Mouse (Mus musculus) forebrain, embryonic 14.5 days (tissue): ENCODE data around the gene Doc2a. TPM values are rescaled to one million over a fixed set of nuclear protein-coding genes. Genes with fewer than 3 reads are reported as not detected.
"Not testable (repeated sequence)": the region's sequence is repeated elsewhere in the genome, so short reads cannot be mapped to it uniquely, and the experiment has no call there.

Experiments used
- ATAC-seq: fragments of 200-750 bp; cut with Nextera tagmentation; 2 replicates; pipeline ENCODE4 v1.8.0; 2017; ENCODE audit warnings: mild to moderate bottlenecking, moderate library complexity
- DNase-seq: peaks from one replicate; pipeline ENCODE4 v3.0.0-alpha.2; 2015; ENCODE audit warnings: low spot score
- H3K27ac ChIP-seq: fragments of 300-500 bp; sonication (generic); 2 replicates; pipeline ENCODE4 v1.5.1; 2014; ENCODE audit warnings: low read depth, mild to moderate bottlenecking, control low read depth, low read length, moderate library complexity
- H3K27me3 ChIP-seq: fragments of 300-500 bp; sonication (generic); replicated peaks from 2 replicates; pipeline ENCODE4 v1.6.1; 2014; ENCODE audit warnings: low read length, control low read depth, mixed read lengths; ENCODE audit not compliant: control insufficient read depth, insufficient read depth
- H3K36me3 ChIP-seq: fragments of 300-500 bp; sonication (generic); 2 replicates; pipeline ENCODE4 v1.6.1; 2014; ENCODE audit warnings: low read length, control low read depth; ENCODE audit not compliant: control insufficient read depth, insufficient read depth
- H3K4me1 ChIP-seq: fragments of 300-500 bp; sonication (generic); 2 replicates; pipeline ENCODE4 v1.6.1; 2014; ENCODE audit warnings: antibody characterized with exemption, low read length, control low read depth; ENCODE audit not compliant: control insufficient read depth, insufficient read depth
- H3K4me2 ChIP-seq: fragments of 300-500 bp; sonication (generic); 2 replicates; pipeline ENCODE4 v1.6.1; 2014; ENCODE audit warnings: mild to moderate bottlenecking, control low read depth, low read length
- H3K4me3 ChIP-seq: fragments of 300-500 bp; sonication (generic); 2 replicates; pipeline ENCODE4 v1.5.1; 2014; ENCODE audit warnings: low read depth, low read length, control low read depth
- H3K9ac ChIP-seq: fragments of 300-500 bp; sonication (generic); 2 replicates; pipeline ENCODE4 v1.6.1; 2014; ENCODE audit warnings: mild to moderate bottlenecking, low read length, control low read depth, moderate library complexity
- H3K9me3 ChIP-seq: fragments of 300-500 bp; sonication (generic); replicated peaks from 2 replicates; pipeline ENCODE4 v1.6.1; 2016; ENCODE audit warnings: low read length, control low read depth, mixed read lengths; ENCODE audit not compliant: control insufficient read depth
- WGBS: fragments of 180-500 bp; shearing (Covaris S2); extraction: QIAGEN DNeasy Blood & Tissue Kit; methylation state at CpG from one replicate; pipeline ENCODE4 v1.1.7; 2014; 5-methylcytosine and 5-hydroxymethylcytosine counted together
- polyA plus RNA-seq: library from polyadenylated mRNA; unstranded; fragments of >200 nt; fragmentation: Nextera tagmentation; extraction: Ambion mirVana; gene quantifications from 2 replicates; pipeline ENCODE4 v1.2.1, GENCODE M21; 2014

Gene Doc2a
- polyA plus RNA-seq, 1 experiment from 2014 or later, result 4.9 TPM

GRCm38 (mm10) chr7:126897390-126898101 is 50.3 kb downstream of the Doc2a start:
- peak overlapping the region; percentile 72 for H3K27ac ChIP-seq
- peak overlapping the region; percentile 78 for H3K9ac ChIP-seq
- H3K4me3 ChIP-seq, result peak overlapping the region; percentile 55
- no peak for ATAC-seq
- no peaks in the 10 kb centered on the region for H3K9me3 ChIP-seq
- DNase-seq, result no peak
- H3K4me1 ChIP-seq, result peaks cover 11% of the 10 kb centered on the region; the same call in 1 of the 2 replicates
- peak overlapping the region; percentile 58 for H3K4me2 ChIP-seq
- H3K27me3 ChIP-seq, result no peaks in the 10 kb centered on the region
- no peaks in the 10 kb centered on the region for H3K36me3 ChIP-seq
- 25% methylated on average over 15 of the region's 16 CpGs for WGBS

GRCm38 (mm10) chr7:126898102-126898990 is 51.1 kb downstream of the Doc2a start:
- Histone ChIP-seq H3K4me3 (peak overlapping the region; percentile 55), H3K36me3 (no peaks in the 10 kb centered on the region), H3K9ac (peak overlapping the region; percentile 78), H3K27me3 (no peaks in the 10 kb centered on the region), H3K4me2 (peak overlapping the region; percentile 58), H3K4me1 (peaks cover 11% of the 10 kb centered on the region; the same call in 1 of the 2 replicates), H3K9me3 (no peaks in the 10 kb centered on the region), H3K27ac (peak overlapping the region; percentile 72)
- DNase-seq, result peak; percentile 94
- WGBS, result 14% methylated on average over 37 of the region's 37 CpGs
- peak; percentile 97 for ATAC-seq

- not testable (repeated sequence) for ATAC-seq
Observed at GRCm38 (mm10) chr7:126899781-126900180, 52.6 kb downstream of the Doc2a start.

More at GRCm38 (mm10) chr7:126899781-126900180, 52.6 kb downstream of the Doc2a start:
- not testable (repeated sequence) for H3K27ac ChIP-seq, H3K27me3 ChIP-seq, DNase-seq, H3K9ac ChIP-seq, H3K9me3 ChIP-seq, H3K4me2 ChIP-seq, H3K4me3 ChIP-seq, H3K36me3 ChIP-seq
- H3K4me1 ChIP-seq, result peaks cover 11% of the 10 kb centered on the region; the same call in 1 of the 2 replicates
- 96% methylated on average over 7 of the region's 9 CpGs for WGBS

Other genes starting within 250 kb of the Doc2a start
- gene Nupr1, start 216.6 kb upstream of the Doc2a start, polyA plus RNA-seq, result 7.0 and 8.5 TPM in 2 replicates
- 61.3 and 66.1 TPM in 2 replicates for gene Sgf29, start 198.1 kb upstream of the Doc2a start, polyA plus RNA-seq
- gene Sult1a1, start 171.0 kb upstream of the Doc2a start, polyA plus RNA-seq, result 3.3 and 5.7 TPM in 2 replicates
- gene Bola2, start 152.0 kb upstream of the Doc2a start, polyA plus RNA-seq, result 147 and 164 TPM in 2 replicates
- gene Slx1b, start 151.6 kb upstream of the Doc2a start, polyA plus RNA-seq, result 8.8 and 10.1 TPM in 2 replicates
- 97.2 and 111 TPM in 2 replicates for gene Coro1a, start 139.6 kb upstream of the Doc2a start, polyA plus RNA-seq
- gene Mapk3, start 87.8 kb upstream of the Doc2a start, polyA plus RNA-seq, result 90.8 and 99.7 TPM in 2 replicates
- 1.2 and 1.3 TPM in 2 replicates for gene Gdpd3, start 81.1 kb upstream of the Doc2a start, polyA plus RNA-seq
- gene Ypel3, start 70.5 kb upstream of the Doc2a start, polyA plus RNA-seq, result 206 and 230 TPM in 2 replicates
- 0.42 and 0.47 TPM in 2 replicates for gene Tbx6, start 65.9 kb upstream of the Doc2a start, polyA plus RNA-seq
- gene Ppp4c, start 54.9 kb upstream of the Doc2a start, polyA plus RNA-seq, result 231 and 256 TPM in 2 replicates
- gene Fam57b, start 49.7 kb upstream of the Doc2a start, polyA plus RNA-seq, result 31.3 and 37.4 TPM in 2 replicates
- gene 4930451I11Rik, start 15.8 kb upstream of the Doc2a start, polyA plus RNA-seq, result not detected in 2 replicates
- 12.0 and 13.7 TPM in 2 replicates for gene Hirip3, start 14.6 kb downstream of the Doc2a start, polyA plus RNA-seq
- 91.3 and 104 TPM in 2 replicates for gene Ino80e, start 15.0 kb downstream of the Doc2a start, polyA plus RNA-seq
- 25.9 and 31.0 TPM in 2 replicates for gene Taok2, start 37.3 kb downstream of the Doc2a start, polyA plus RNA-seq
- 34.3 and 44.9 TPM in 2 replicates for gene Tmem219, start 75.5 kb downstream of the Doc2a start, polyA plus RNA-seq
- 69.3 and 89.2 TPM in 2 replicates for gene Kctd13, start 81.5 kb downstream of the Doc2a start, polyA plus RNA-seq
- gene Asphd1, start 102.2 kb downstream of the Doc2a start, polyA plus RNA-seq, result 4.4 and 6.0 TPM in 2 replicates
- 33.8 and 34.6 TPM in 2 replicates for gene Sez6l2, start 103.1 kb downstream of the Doc2a start, polyA plus RNA-seq
- 92.4 and 96.0 TPM in 2 replicates for gene Cdipt, start 128.5 kb downstream of the Doc2a start, polyA plus RNA-seq
- 0.51 and 1.0 TPM in 2 replicates for gene Cdiptos, start 128.7 kb downstream of the Doc2a start, polyA plus RNA-seq
- gene Mvp, start 167.2 kb downstream of the Doc2a start, polyA plus RNA-seq, result 1.8 and 2.7 TPM in 2 replicates
- gene Pagr1b, start 169.1 kb downstream of the Doc2a start, polyA plus RNA-seq, result 0.34 and 0.74 TPM in 2 replicates
- gene Pagr1a, start 169.9 kb downstream of the Doc2a start, polyA plus RNA-seq, result 22.3 and 25.1 TPM in 2 replicates
- gene Gm42742, start 173.7 kb downstream of the Doc2a start, polyA plus RNA-seq, result 65.0 and 68.5 TPM in 2 replicates
- 13.7 and 20.1 TPM in 2 replicates for gene Prrt2, start 173.8 kb downstream of the Doc2a start, polyA plus RNA-seq
- gene Maz, start 179.6 kb downstream of the Doc2a start, polyA plus RNA-seq, result 53.1 and 54.1 TPM in 2 replicates
- 75.9 and 91.8 TPM in 2 replicates for gene Kif22, start 195.1 kb downstream of the Doc2a start, polyA plus RNA-seq
- gene Zg16, start 239.9 kb downstream of the Doc2a start, polyA plus RNA-seq, result not detected in 2 replicates
- 1.5 and 2.2 TPM in 2 replicates for gene AI467606, start 243.9 kb downstream of the Doc2a start, polyA plus RNA-seq